Mouse (Mus musculus) olfactory bulb, adult 2 months (tissue): ENCODE results near the gene Ptov1. TPM values are rescaled to one million over a fixed set of nuclear protein-coding genes. Genes with fewer than 3 reads are reported as not detected.
"Not testable (repeated sequence)": the region's sequence is repeated elsewhere in the genome, so short reads cannot be mapped to it uniquely, and the experiment has no call there.

ENCODE experiments used
- H3K27ac ChIP-seq: fragments of 200-500 bp; 2 replicates; pipeline ENCODE4 v1.5.1; 2012; ENCODE audit warnings: low read depth, low read length; ENCODE audit not compliant: insufficient read depth
- H3K4me1 ChIP-seq: fragments of 200-500 bp; 2 replicates; pipeline ENCODE4 v1.6.1; 2012; ENCODE audit warnings: low read length; ENCODE audit not compliant: control insufficient read depth, insufficient read depth
- H3K4me3 ChIP-seq: fragments of 200-500 bp; 2 replicates; pipeline ENCODE4 v1.5.1; 2012; ENCODE audit warnings: mild to moderate bottlenecking, low read depth, low read length, moderate library complexity; ENCODE audit not compliant: insufficient read depth
- CTCF ChIP-seq: fragments of 200-500 bp; IDR thresholded peaks from 2 replicates; pipeline ENCODE4 v1.5.1; 2012; ENCODE audit warnings: low read depth, mild to moderate bottlenecking, low read length, moderate library complexity; ENCODE audit not compliant: insufficient read depth
- POLR2A ChIP-seq: fragments of 200-500 bp; IDR thresholded peaks from 2 replicates; pipeline ENCODE4 v1.6.1; 2012; ENCODE audit warnings: mild to moderate bottlenecking, low read depth, low read length, moderate library complexity; ENCODE audit not compliant: insufficient read depth
- WGBS: fragments of 180-500 bp; shearing (Covaris S2); methylation state at CpG from one replicate; pipeline ENCODE4 v1.1.7; 2018; 5-methylcytosine and 5-hydroxymethylcytosine counted together
- polyA plus RNA-seq: library from polyadenylated mRNA; stranded (reverse); fragments of >200 nt; gene quantifications from 2 replicates; pipeline ENCODE4 v1.2.4, GENCODE M21; 2012; ENCODE audit warnings: low replicate concordance; ENCODE audit not compliant: missing spikeins, insufficient read depth, insufficient read length

Ptov1 gene
- polyA plus RNA-seq, 1 experiment: not detected

GRCm38 (mm10) chr7:44892276-44892921 is 22.8 kb upstream of the Ptov1 start, which contains the start of gene Med25:
Gene Med25, minus strand, starts transcription at chr7:44892712.
- Histone ChIP-seq H3K4me3 (peak within 1 kb of the TSS; percentile 73), H3K27ac (peak within 1 kb of the TSS; percentile 96), H3K4me1 (peaks cover 44% of the 10 kb centered on the region)
- TF ChIP-seq POLR2A: peak; percentile 83
- TF ChIP-seq CTCF: no peak
- under 1% methylated on average over 56 of the region's 56 CpGs for WGBS

GRCm38 (mm10) chr7:44891611-44892010 is 22.0 kb upstream of the Ptov1 start:
- 3% methylated on average over 6 of the region's 6 CpGs for WGBS
- Histone ChIP-seq H3K4me3 (peak overlapping the region; percentile 73), H3K4me1 (peaks cover 38% of the 10 kb centered on the region), H3K27ac (no peak overlapping the region)
- TF ChIP-seq POLR2A (no peak), CTCF (no peak)

DNA sequence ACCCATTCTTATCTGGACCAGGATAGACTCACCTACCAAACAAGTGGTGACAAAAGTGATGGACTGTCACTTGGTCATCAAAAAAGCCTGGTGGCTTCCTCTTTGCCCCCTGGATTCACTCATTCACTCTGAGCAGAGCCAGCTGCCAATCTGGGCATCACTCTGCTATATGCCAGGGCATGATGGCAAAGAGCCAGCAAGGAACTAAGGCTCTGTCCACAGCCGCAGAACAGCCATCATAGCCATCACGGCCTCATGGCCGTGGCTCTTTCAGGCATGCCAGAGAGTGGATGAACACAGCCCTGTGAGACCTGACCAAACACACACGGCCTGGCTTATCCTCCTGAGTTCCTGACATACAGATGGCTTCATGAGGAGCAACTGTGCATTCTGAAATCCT is 21.1 kb upstream of the Ptov1 start:
- peak overlapping the region; percentile 73 for H3K4me3 ChIP-seq
- 9% methylated on average over 4 of the region's 4 CpGs for WGBS
- peaks cover 39% of the 10 kb centered on the region for H3K4me1 ChIP-seq
- no peak overlapping the region for H3K27ac ChIP-seq
- TF ChIP-seq POLR2A: no peak
- no peak for TF ChIP-seq CTCF

DNA sequence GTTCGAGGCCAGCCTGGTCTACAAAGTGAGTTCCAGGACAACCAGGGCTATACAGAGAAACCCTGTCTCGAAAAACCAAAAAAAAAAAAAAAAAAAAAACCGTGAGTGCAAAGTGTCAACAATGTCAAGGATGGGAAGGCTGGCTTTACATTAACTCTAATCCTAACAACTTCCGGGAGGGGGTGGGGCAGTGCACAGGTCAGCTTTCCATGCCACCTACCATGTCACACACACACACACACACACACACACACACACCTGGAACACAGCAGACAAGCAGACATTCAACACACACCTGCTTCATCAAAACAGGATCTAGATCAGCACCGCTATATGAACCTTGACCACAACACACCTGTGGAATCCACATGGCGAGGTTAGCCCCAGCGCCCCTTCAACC is 20.6 kb upstream of the Ptov1 start:
- no peak overlapping the region for H3K4me3 ChIP-seq
- TF ChIP-seq CTCF (no peak), POLR2A (no peak)
- no peak overlapping the region for H3K27ac ChIP-seq
- WGBS: 84% methylated on average over 7 of the region's 7 CpGs
- H3K4me1 ChIP-seq: peaks cover 42% of the 10 kb centered on the region

DNA sequence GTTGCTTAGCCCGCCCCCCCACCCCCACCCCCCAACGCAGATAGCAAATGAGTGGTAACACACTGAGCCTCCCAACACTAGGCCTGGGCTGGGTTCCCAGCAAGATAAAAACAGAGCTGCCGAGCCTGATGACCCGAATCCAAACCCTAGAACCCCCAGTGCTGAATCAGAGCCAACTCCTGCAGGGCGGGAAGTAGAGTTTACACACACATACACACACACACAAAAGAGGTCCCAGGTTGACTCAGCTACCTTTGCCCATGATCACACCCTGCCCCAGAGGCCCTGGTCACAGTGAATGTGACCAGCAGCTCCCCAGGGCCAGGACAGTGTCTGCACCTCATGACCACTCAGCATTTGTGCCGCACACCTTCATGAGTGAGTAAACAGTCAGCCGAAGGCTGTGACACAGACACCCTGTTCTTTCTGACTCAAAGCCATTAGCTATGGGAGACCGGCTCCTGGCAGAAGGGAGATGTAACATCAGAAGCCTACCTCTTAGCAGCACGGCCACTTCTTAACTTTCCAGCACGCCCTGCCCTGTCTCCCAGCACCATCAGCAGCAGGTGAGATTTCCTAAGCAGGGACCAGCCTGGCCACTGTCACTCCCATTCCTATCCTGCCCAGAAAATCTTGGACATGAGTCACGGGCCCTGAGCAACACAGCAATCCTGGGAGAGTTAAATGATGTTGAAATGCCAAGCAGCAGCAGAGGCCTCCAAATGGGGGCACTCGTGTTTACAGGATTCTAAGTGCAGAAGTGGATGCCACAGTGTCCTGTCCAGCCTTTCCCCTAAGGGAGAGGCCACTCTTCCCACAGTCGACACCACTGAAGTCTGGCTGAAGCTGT is 18.9 kb upstream of the Ptov1 start:
- Histone ChIP-seq H3K4me1 (peaks cover 43% of the 10 kb centered on the region), H3K4me3 (no peak overlapping the region), H3K27ac (peak overlapping the region; percentile 24; the same call in 1 of the 2 replicates)
- TF ChIP-seq CTCF (no peak), POLR2A (no peak)
- 35% methylated on average over 13 of the region's 13 CpGs for WGBS

DNA sequence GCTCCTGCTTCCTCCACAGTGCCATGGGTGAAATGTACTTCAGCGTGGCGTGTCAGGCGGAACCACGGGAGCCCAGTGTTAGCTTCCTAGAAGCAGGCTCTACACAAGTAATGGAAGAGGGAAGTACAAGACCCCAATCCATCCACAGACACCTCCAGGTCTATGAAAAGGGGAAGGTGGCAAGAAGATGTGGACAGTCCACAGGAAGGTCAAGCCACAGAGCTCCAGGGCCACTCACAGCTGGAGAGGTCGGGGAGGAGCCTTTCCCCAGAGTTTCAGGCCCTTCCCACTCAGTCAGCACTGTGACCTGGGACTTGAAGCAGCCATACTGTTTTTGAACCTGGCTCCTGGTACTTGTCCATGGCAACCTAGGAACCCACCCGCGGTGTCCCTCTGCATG is 17.4 kb upstream of the Ptov1 start:
- TF ChIP-seq CTCF (no peak), POLR2A (no peak)
- Histone ChIP-seq H3K4me1 (peaks cover 38% of the 10 kb centered on the region), H3K4me3 (no peak overlapping the region), H3K27ac (no peak overlapping the region)
- WGBS: 83% methylated on average over 7 of the region's 7 CpGs

- no peak overlapping the region for H3K27ac ChIP-seq
- WGBS: 96% methylated on average over 5 of the region's 5 CpGs
- H3K4me3 ChIP-seq: no peak overlapping the region
- TF ChIP-seq CTCF: no peak
- no peak for TF ChIP-seq POLR2A
- H3K4me1 ChIP-seq: peaks cover 24% of the 10 kb centered on the region
Observed at GRCm38 (mm10) chr7:44884637-44885036, 15.0 kb upstream of the Ptov1 start.

DNA sequence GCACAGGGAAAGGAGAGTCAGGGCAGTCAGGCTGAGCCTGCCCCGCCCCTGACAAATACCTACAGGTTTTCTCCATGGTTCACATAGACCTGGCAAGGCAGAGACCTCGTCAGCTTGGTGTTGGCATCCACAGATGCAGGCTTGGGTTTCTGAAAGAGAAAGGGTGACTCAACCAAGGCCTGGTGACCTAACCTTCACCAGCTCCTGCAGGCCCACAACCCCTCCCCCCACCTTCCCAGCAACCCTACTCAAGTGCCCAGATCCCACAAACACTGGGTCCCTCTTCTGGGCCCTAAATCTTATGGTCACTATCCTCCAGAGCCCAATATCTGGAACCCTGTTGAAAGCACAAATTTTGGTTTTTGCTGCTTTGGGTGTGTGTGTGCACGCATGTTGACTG is 13.4 kb upstream of the Ptov1 start:
- Histone ChIP-seq H3K4me1 (0 out of 2 replicates have a peak, but pooled peaks cover 10% of the 10 kb centered on the region), H3K27ac (no peak overlapping the region), H3K4me3 (no peak overlapping the region)
- TF ChIP-seq POLR2A (no peak), CTCF (no peak)
- 91% methylated on average over 3 of the region's 3 CpGs for WGBS

DNA sequence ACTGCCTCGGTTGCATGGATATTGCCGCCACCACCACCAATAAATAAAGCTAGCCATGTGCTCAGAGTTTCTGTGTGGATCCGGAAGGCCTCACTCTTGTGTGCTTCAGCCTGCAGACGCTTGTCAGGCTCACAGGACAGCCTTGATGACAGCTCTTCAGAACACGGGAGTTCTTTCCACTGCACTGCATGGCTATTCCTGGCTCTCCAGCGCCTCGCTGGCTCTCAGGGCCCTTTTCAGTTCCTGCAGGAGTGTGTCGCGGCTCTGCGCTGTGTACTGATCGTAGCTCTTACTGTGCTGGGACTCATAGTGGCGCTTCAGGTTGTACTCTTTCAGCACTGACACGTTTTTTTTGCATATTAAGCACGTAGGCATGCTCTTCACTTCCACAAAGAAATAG is 8.2 kb upstream of the Ptov1 start:
- TF ChIP-seq CTCF (no peak), POLR2A (no peak)
- WGBS: 75% methylated on average over 14 of the region's 14 CpGs

GRCm38 (mm10) chr7:44871774-44872173 is 2.2 kb upstream of the Ptov1 start:
- H3K27ac ChIP-seq: not testable (repeated sequence)
- WGBS: 92% methylated on average over 2 of the region's 2 CpGs

More for the DNA sequence above, 8.2 kb upstream of the Ptov1 start:
- Histone ChIP-seq H3K4me3 (no peak overlapping the region), H3K4me1 (no peaks in the 10 kb centered on the region), H3K27ac (no peak overlapping the region)

More at GRCm38 (mm10) chr7:44871774-44872173, 2.2 kb upstream of the Ptov1 start:
- not testable (repeated sequence) for H3K4me3 ChIP-seq
- peaks cover 18% of the 10 kb centered on the region for H3K4me1 ChIP-seq
